Mouse (Mus musculus) ES-E14 (cell line): Measurements from ENCODE around the gene Itgb4. TPM values are rescaled to one million over a fixed set of nuclear protein-coding genes. Genes with fewer than 3 reads are reported as not detected.

Experiments used
- DNase-seq: peaks from one replicate; pipeline ENCODE4 v3.0.0-alpha.2; 2013; ENCODE audit warnings: low read depth, low spot score
- H3K27ac ChIP-seq: 2 replicates; pipeline ENCODE4 v1.5.1; 2012; ENCODE audit warnings: low read depth, mild to moderate bottlenecking, low read length, moderate library complexity, mixed read lengths; ENCODE audit not compliant: poor library complexity, insufficient read depth, severe bottlenecking
- H3K36me3 ChIP-seq: 2 replicates; pipeline ENCODE4 v1.6.1; 2012; ENCODE audit warnings: mild to moderate bottlenecking, low read length, moderate library complexity, mixed read lengths; ENCODE audit not compliant: control insufficient read depth, poor library complexity, insufficient read depth, severe bottlenecking
- H3K4me1 ChIP-seq, 2 experiments: fragments of 150-350 bp in 1 of 2; sonication (generic) in 1 of 2; 2 replicates each; pipeline ENCODE4 v1.6.1; 2012; ENCODE audit warnings: low read length in 2 of 2, mild to moderate bottlenecking in 1 of 2, mixed read lengths in 1 of 2; ENCODE audit not compliant: control insufficient read depth in 2 of 2, insufficient read depth in 2 of 2, poor library complexity in 1 of 2
- H3K4me3 ChIP-seq, 2 experiments: fragments of 150-350 bp in 1 of 2; sonication (generic) in 1 of 2; 2 replicates each; pipeline ENCODE4 v1.5.1; 2012; ENCODE audit warnings: low read length in 2 of 2, low read depth in 1 of 2, mild to moderate bottlenecking in 1 of 2, mixed read lengths in 1 of 2; ENCODE audit not compliant: insufficient read depth in 1 of 2, poor library complexity in 1 of 2, severe bottlenecking in 1 of 2
- H3K9ac ChIP-seq: 2 replicates; pipeline ENCODE4 v1.6.1; 2012; ENCODE audit warnings: low read depth, mild to moderate bottlenecking, low read length, mixed read lengths; ENCODE audit not compliant: poor library complexity, insufficient read depth, severe bottlenecking
- H3K9me3 ChIP-seq: fragments of 150-350 bp; sonication (generic); 2 replicates; pipeline ENCODE4 v1.6.1; 2012; ENCODE audit warnings: low read depth, mild to moderate bottlenecking, low read length; ENCODE audit not compliant: control insufficient read depth, insufficient read depth
- CHD2 ChIP-seq: IDR thresholded peaks from 2 replicates; pipeline ENCODE4 v1.6.1; 2014; ENCODE audit warnings: mild to moderate bottlenecking, low read depth, low read length, inconsistent platforms
- HCFC1 ChIP-seq: IDR thresholded peaks from 2 replicates; pipeline ENCODE4 v1.6.1; 2012; ENCODE audit warnings: low read length, inconsistent platforms, borderline replicate concordance; ENCODE audit not compliant: insufficient read depth
- MAFK ChIP-seq: IDR thresholded peaks from 2 replicates; pipeline ENCODE4 v1.6.1; 2014; ENCODE audit warnings: mild to moderate bottlenecking, low read depth, low read length, inconsistent platforms; ENCODE audit not compliant: insufficient read depth
- ZC3H11A ChIP-seq: IDR thresholded peaks from 2 replicates; pipeline ENCODE4 v1.6.1; 2012; ENCODE audit warnings: low read depth, mild to moderate bottlenecking, inconsistent platforms, low read length, borderline replicate concordance
- ZNF384 ChIP-seq: IDR thresholded peaks from 2 replicates; pipeline ENCODE4 v1.6.1; 2012; ENCODE audit warnings: low read depth, low read length, inconsistent platforms
- in situ Hi-C, 2 experiments: fragments of 600-800 bp; cut with MboI; formaldehyde crosslinking; loops; one replicate each; pipeline ENCODE4 v1.15.1; 2025; ENCODE audit warnings: low sequenced_read_pairs in 2 of 2, inconsistent platforms in 1 of 2; ENCODE audit not compliant: unreplicated experiment in 2 of 2
- total RNA-seq: library from RNA; depleted of rRNA; stranded (reverse); fragments of 300-350 nt; gene quantifications from 2 replicates; pipeline ENCODE4 v1.2.3, GENCODE M21; 2012

Itgb4 gene
- total RNA-seq, 1 experiment: 9.6 TPM

- Histone ChIP-seq H3K4me3 (no peak overlapping the region), H3K36me3 (peaks cover 8% of the 10 kb centered on the region), H3K4me1 (no peaks in the 10 kb centered on the region), H3K27ac (no peak overlapping the region), H3K9me3 (no peaks in the 10 kb centered on the region), H3K9ac (no peak overlapping the region)
- TF ChIP-seq CHD2 (peak; percentile 61; the same call in 1 of the 2 replicates), ZNF384 (no peak), ZC3H11A (no peak), MAFK (no peak), HCFC1 (no peak)
- in situ Hi-C loops: no loop called here
- DNase-seq: no peak
Measured at GRCm38 (mm10) chr11:116019360-116019791, 44.9 kb downstream of the Itgb4 start.

GRCm38 (mm10) chr11:116019976-116020411 is 45.5 kb downstream of the Itgb4 start:
- Histone ChIP-seq H3K36me3 (peaks cover 8% of the 10 kb centered on the region), H3K4me3 (no peak overlapping the region), H3K9me3 (no peaks in the 10 kb centered on the region), H3K9ac (no peak overlapping the region), H3K4me1 (no peaks in the 10 kb centered on the region), H3K27ac (no peak overlapping the region)
- in situ Hi-C loops: no loop called here
- no peak for DNase-seq
- TF ChIP-seq HCFC1 (no peak), ZNF384 (no peak), MAFK (no peak), CHD2 (no peak), ZC3H11A (no peak)

- no peak for TF ChIP-seq ZC3H11A
- TF ChIP-seq HCFC1: no peak
- TF ChIP-seq ZNF384: peak; percentile 89
- no peak for TF ChIP-seq MAFK
- no peak overlapping the region for H3K4me3 ChIP-seq
- in situ Hi-C loops: no loop called here
- H3K9ac ChIP-seq: no peak overlapping the region
- peaks cover 8% of the 10 kb centered on the region for H3K36me3 ChIP-seq
- H3K9me3 ChIP-seq: no peaks in the 10 kb centered on the region
- no peaks in the 10 kb centered on the region for H3K4me1 ChIP-seq
- no peak overlapping the region for H3K27ac ChIP-seq
- DNase-seq: no peak
Measured at GRCm38 (mm10) chr11:116020519-116020922, 46.0 kb downstream of the Itgb4 start.

GRCm38 (mm10) chr11:116021328-116022220 is 47.1 kb downstream of the Itgb4 start:
- no peak overlapping the region for H3K4me3 ChIP-seq
- no peak overlapping the region for H3K27ac ChIP-seq
- no peaks in the 10 kb centered on the region for H3K4me1 ChIP-seq
- TF ChIP-seq CHD2 (0 out of 2 replicates have a peak, but pooled peaks have one; percentile 0), ZC3H11A (no peak)
- H3K9ac ChIP-seq: no peak overlapping the region
- peaks cover 8% of the 10 kb centered on the region for H3K36me3 ChIP-seq
- in situ Hi-C loops: no loop called here
- DNase-seq: no peak
- H3K9me3 ChIP-seq: no peaks in the 10 kb centered on the region
